In the genomic region with DNA sequence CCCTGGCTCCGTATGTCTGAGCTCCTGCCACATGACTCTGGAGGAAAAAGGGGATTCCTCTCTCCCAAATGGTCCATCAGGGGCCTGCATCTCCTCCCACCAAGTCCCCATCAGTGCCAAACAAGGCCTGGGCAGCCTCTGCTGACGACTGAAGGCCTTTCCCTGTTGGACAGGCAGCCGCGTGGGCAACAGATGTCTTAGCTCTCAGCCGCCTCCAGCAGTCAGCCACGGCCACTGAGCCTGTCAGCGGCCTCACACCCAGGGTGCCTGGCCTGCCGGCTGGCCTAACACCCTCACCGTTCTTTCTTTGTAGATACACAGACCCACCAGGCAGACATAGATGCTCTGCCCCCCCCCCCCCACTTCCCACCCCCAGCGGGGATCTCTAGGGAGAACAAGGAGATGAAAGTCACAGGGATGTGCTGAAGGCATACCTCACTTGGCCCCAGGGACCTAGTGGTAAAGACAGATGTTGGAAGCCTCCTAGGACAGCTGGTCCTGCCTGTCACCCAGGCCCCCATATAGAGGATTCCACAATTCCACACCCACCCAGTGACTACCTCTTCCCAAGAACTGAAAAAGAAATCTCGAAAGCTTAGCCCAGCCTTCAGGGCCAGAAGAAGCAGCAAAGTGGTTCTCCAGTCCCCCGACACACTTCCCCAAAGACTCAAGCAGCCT, we compare ENCODE assay signal across 9 mouse cellular contexts. TPM values are rescaled to one million over a fixed set of nuclear protein-coding genes. Genes with fewer than 3 reads are reported as not detected.
DNase-seq lines count a peak whose midpoint lies in the region; ATAC-seq and TF ChIP-seq lines count a peak whose summit lies in the region.
"Had no signal": no experiment of that assay in that cellular context is flagged by ENCODE, and none has a peak within 500 bp of the region (broad histone marks: within the 10 kb centered on the region; RNA-seq: fewer than 3 reads in every experiment).

No protein-coding gene starts in this region.

- no peak for DNase-seq in liver, embryonic 11.5 days (ENCODE audit: low spot score)
- DNase-seq in liver, postnatal 0 days = no peak
- DNase-seq in kidney, postnatal 10 days = peak; percentile 71
- DNase-seq in midbrain, postnatal 0 days (ENCODE audit: low spot score) = peak; percentile 53
- no peak for DNase-seq in frontal cortex, postnatal 10 days (ENCODE audit: low spot score in 2 of 2)
- DNase-seq in adrenal gland, adult 2 months = no peak

- no peak for TF ChIP-seq CTCF in liver, postnatal 0 days (IDR thresholded peaks at IDR 0.05; ENCODE audit: low read depth)
- TF ChIP-seq CTCF in midbrain, postnatal 0 days (IDR thresholded peaks at IDR 0.05) = no peak

- WGBS in liver, embryonic 11.5 days = 36% methylated on average over 12 of the region's 12 CpGs
- 52% methylated on average over 12 of the region's 12 CpGs for WGBS in liver, postnatal 0 days (ENCODE audit: insufficient replicate concordance)
- WGBS in forebrain, embryonic 16.5 days = 41% methylated on average over 12 of the region's 12 CpGs
- WGBS in midbrain, postnatal 0 days = 36% methylated on average over 12 of the region's 12 CpGs

- no peak overlapping the region for H3K4me3 ChIP-seq in liver, embryonic 11.5 days (ENCODE audit: low read depth, low read length)
- no peak overlapping the region for H3K4me3 ChIP-seq in liver, postnatal 0 days (ENCODE audit: low read depth, low read length)
- H3K4me3 ChIP-seq in forebrain, embryonic 16.5 days (replicated peaks; ENCODE audit: low read length) = peak overlapping the region; percentile 63
- H3K4me3 ChIP-seq in midbrain, postnatal 0 days (ENCODE audit: low read depth, low read length) = no peak overlapping the region

- H3K9ac ChIP-seq in liver, embryonic 11.5 days (ENCODE audit: low read depth, low read length) = no peak overlapping the region
- H3K9ac ChIP-seq in liver, postnatal 0 days (replicated peaks) = no peak overlapping the region
- 0 out of 2 replicates have a peak overlapping the region, but pooled peaks have one; percentile 71 for H3K9ac ChIP-seq in forebrain, embryonic 16.5 days (replicated peaks; ENCODE audit: low read depth, low read length)
- 0 out of 2 replicates have a peak overlapping the region, but pooled peaks have one; percentile 8 for H3K9ac ChIP-seq in midbrain, postnatal 0 days (replicated peaks; ENCODE audit: low read length, poor library complexity, severe bottlenecking)

- H3K4me2 ChIP-seq in liver, embryonic 11.5 days = peak overlapping the region; percentile 77
- no peak overlapping the region for H3K4me2 ChIP-seq in liver, postnatal 0 days (ENCODE audit: low read depth, low read length)
- H3K4me2 ChIP-seq in forebrain, embryonic 16.5 days (ENCODE audit: low read length) = peak overlapping the region; percentile 89
- H3K4me2 ChIP-seq in midbrain, postnatal 0 days (ENCODE audit: low read depth, low read length, poor library complexity, severe bottlenecking) = peak overlapping the region; percentile 91

- H3K4me1 ChIP-seq in liver, embryonic 11.5 days (replicated peaks; ENCODE audit: control insufficient read depth, insufficient read depth, low read length) = peaks cover 4% of the 10 kb centered on the region; the same call in 1 of the 2 replicates
- H3K4me1 ChIP-seq in liver, postnatal 0 days (ENCODE audit: insufficient read depth) = no peaks in the 10 kb centered on the region
- H3K4me1 ChIP-seq in forebrain, embryonic 16.5 days (replicated peaks; ENCODE audit: control insufficient read depth, insufficient read depth, low read length) = peaks cover 25% of the 10 kb centered on the region
- peaks cover 3% of the 10 kb centered on the region; the same call in 1 of the 2 replicates for H3K4me1 ChIP-seq in midbrain, postnatal 0 days (ENCODE audit: insufficient read depth, low read length)

- H3K27me3 ChIP-seq in liver, embryonic 11.5 days (replicated peaks; ENCODE audit: control insufficient read depth, insufficient read depth, low read length) = peaks cover 45% of the 10 kb centered on the region
- peaks cover 39% of the 10 kb centered on the region for H3K27me3 ChIP-seq in liver, postnatal 0 days (ENCODE audit: insufficient read depth, low read length)
- H3K27me3 ChIP-seq in forebrain, embryonic 16.5 days (replicated peaks; ENCODE audit: control insufficient read depth, insufficient read depth, low read length) = no peaks in the 10 kb centered on the region
- no peaks in the 10 kb centered on the region for H3K27me3 ChIP-seq in midbrain, postnatal 0 days (ENCODE audit: insufficient read depth, low read length)

- no peaks in the 10 kb centered on the region for H3K9me3 ChIP-seq in liver, embryonic 11.5 days (ENCODE audit: control insufficient read depth, low read length)
- H3K9me3 ChIP-seq in liver, postnatal 0 days (ENCODE audit: low read length) = no peaks in the 10 kb centered on the region
- H3K9me3 ChIP-seq in forebrain, embryonic 16.5 days (ENCODE audit: control insufficient read depth, low read length) = no peaks in the 10 kb centered on the region
- H3K9me3 ChIP-seq in midbrain, postnatal 0 days (ENCODE audit: low read length) = no peaks in the 10 kb centered on the region

- no peak for ATAC-seq in liver, embryonic 11.5 days (replicated peaks; ENCODE audit: low FRiP score)
- ATAC-seq in liver, postnatal 0 days = no peak
- no peak for ATAC-seq in forebrain, embryonic 16.5 days
- ATAC-seq in midbrain, postnatal 0 days (ENCODE audit: low FRiP score) = no peak
- no peak for ATAC-seq in granulocyte monocyte progenitor cell, adult 5-6 weeks (replicated peaks; ENCODE audit: poor library complexity, severe bottlenecking)

- no peaks in the 10 kb centered on the region for H3K36me3 ChIP-seq in liver, embryonic 11.5 days (ENCODE audit: control insufficient read depth, insufficient read depth, low read length)
- H3K36me3 ChIP-seq in liver, postnatal 0 days (replicated peaks; ENCODE audit: insufficient read depth, low read length) = no peaks in the 10 kb centered on the region
- no peaks in the 10 kb centered on the region for H3K36me3 ChIP-seq in forebrain, embryonic 16.5 days (ENCODE audit: control insufficient read depth, insufficient read depth)
- no peaks in the 10 kb centered on the region for H3K36me3 ChIP-seq in midbrain, postnatal 0 days (ENCODE audit: insufficient read depth, low read length)

- no peak for TF ChIP-seq EP300 in liver, postnatal 0 days (IDR thresholded peaks at IDR 0.05; ENCODE audit: low read depth)

- H3K27ac ChIP-seq in liver, embryonic 11.5 days (ENCODE audit: low read depth, low read length) = no peak overlapping the region
- no peak overlapping the region; the same call in 1 of the 2 replicates for H3K27ac ChIP-seq in liver, postnatal 0 days (ENCODE audit: low read depth)
- H3K27ac ChIP-seq in forebrain, embryonic 16.5 days (ENCODE audit: low read length) = no peak overlapping the region
- H3K27ac ChIP-seq in midbrain, postnatal 0 days (ENCODE audit: low read depth, low read length) = no peak overlapping the region

RNA-seq across cellular contexts. Expression of gene Pdlim4, which starts 1.4 kb away (rescaled TPM):
- polyA plus RNA-seq in liver, embryonic 11.5 days (2014; fragmentation: Nextera tagmentation; extraction: Ambion mirVana) = 13.1 and 13.2 TPM in 2 replicates
- 4.0 TPM in 2 replicates for polyA plus RNA-seq in liver, postnatal 0 days (2015; fragmentation: Nextera tagmentation; extraction: Ambion mirVana)
- 45.3 and 49.5 TPM in 2 replicates for polyA plus RNA-seq in forebrain, embryonic 16.5 days (2015; fragmentation: Nextera tagmentation; extraction: Ambion mirVana)
- total RNA-seq in midbrain, postnatal 0 days (2014; rRNA removed) = 19.5 and 31.7 TPM in 2 replicates
- 32.8 and 35.1 TPM in 2 replicates for polyA plus RNA-seq in midbrain, postnatal 0 days (2015; fragmentation: Nextera tagmentation; extraction: Ambion mirVana)
- total RNA-seq in adrenal gland, adult 2 months (2021) = 10 to 100 TPM; 16.1 to 18.7 TPM
- polyA plus RNA-seq in adrenal gland, adult 2 months (2012; rRNA removed) = 86.7 and 101 TPM in 2 replicates
- 0.70 and 4.5 TPM in 2 replicates for total RNA-seq in granulocyte monocyte progenitor cell, adult 5-6 weeks (2014; fragmentation: Nextera tagmentation)
- 0.47 TPM in 1 of 2 replicates, not detected in the other for total RNA-seq in granulocyte monocyte progenitor cell, adult 5-6 weeks (2017)
- total RNA-seq: MEL had no signal

RNA-seq across cellular contexts. Expression of gene P4ha2, which starts 32.4 kb away (rescaled TPM):
- polyA plus RNA-seq in liver, embryonic 11.5 days (2014; fragmentation: Nextera tagmentation; extraction: Ambion mirVana) = 24.3 and 25.7 TPM in 2 replicates
- 2.4 and 2.7 TPM in 2 replicates for polyA plus RNA-seq in liver, postnatal 0 days (2015; fragmentation: Nextera tagmentation; extraction: Ambion mirVana)
- 6.8 and 8.6 TPM in 2 replicates for polyA plus RNA-seq in forebrain, embryonic 16.5 days (2015; fragmentation: Nextera tagmentation; extraction: Ambion mirVana)
- 8.9 and 16.4 TPM in 2 replicates for total RNA-seq in midbrain, postnatal 0 days (2014; rRNA removed)
- 8.6 and 8.7 TPM in 2 replicates for polyA plus RNA-seq in midbrain, postnatal 0 days (2015; fragmentation: Nextera tagmentation; extraction: Ambion mirVana)
- 10 to 100 TPM; 36.5 to 39.6 TPM for total RNA-seq in adrenal gland, adult 2 months (2021)
- polyA plus RNA-seq in adrenal gland, adult 2 months (2012; rRNA removed) = 10.9 and 12.1 TPM in 2 replicates
- not detected in 2 replicates for total RNA-seq in granulocyte monocyte progenitor cell, adult 5-6 weeks (2014; fragmentation: Nextera tagmentation)
- not detected in 2 replicates for total RNA-seq in granulocyte monocyte progenitor cell, adult 5-6 weeks (2017)

RNA-seq across cellular contexts. Expression of gene Slc22a4, which starts 39.6 kb away (rescaled TPM):
- polyA plus RNA-seq in liver, embryonic 11.5 days (2014; fragmentation: Nextera tagmentation; extraction: Ambion mirVana) = 20.6 and 21.5 TPM in 2 replicates
- 12.9 and 13.4 TPM in 2 replicates for polyA plus RNA-seq in liver, postnatal 0 days (2015; fragmentation: Nextera tagmentation; extraction: Ambion mirVana)
- 0.87 and 2.2 TPM in 2 replicates for polyA plus RNA-seq in forebrain, embryonic 16.5 days (2015; fragmentation: Nextera tagmentation; extraction: Ambion mirVana)
- 6.2 and 8.3 TPM in 2 replicates for total RNA-seq in midbrain, postnatal 0 days (2014; rRNA removed)
- 7.8 and 8.7 TPM in 2 replicates for polyA plus RNA-seq in midbrain, postnatal 0 days (2015; fragmentation: Nextera tagmentation; extraction: Ambion mirVana)
- 10 to 100 TPM in 1 of 2 experiments, 1 to 10 TPM in 1; 7.1 to 10.8 TPM for total RNA-seq in adrenal gland, adult 2 months (2021)
- 7.1 and 10.3 TPM in 2 replicates for polyA plus RNA-seq in adrenal gland, adult 2 months (2012; rRNA removed)
- 20.0 and 36.7 TPM in 2 replicates for total RNA-seq in granulocyte monocyte progenitor cell, adult 5-6 weeks (2014; fragmentation: Nextera tagmentation)
- total RNA-seq in granulocyte monocyte progenitor cell, adult 5-6 weeks (2017) = 19.6 and 21.0 TPM in 2 replicates

Comparison
In these comparisons a context has a peak if more than half of its experiments do, and no peak if none do; other contexts are left out.
1. DNase-seq: peak in kidney, postnatal 10 days (single experiment) and midbrain, postnatal 0 days (single experiment); none in liver, embryonic 11.5 days (single experiment), liver, postnatal 0 days (single experiment), frontal cortex, postnatal 10 days (0 of 2) and adrenal gland, adult 2 months (single experiment).
2. H3K9ac ChIP-seq: peak in forebrain, embryonic 16.5 days (single experiment) and midbrain, postnatal 0 days (single experiment); none in liver, embryonic 11.5 days (single experiment) and liver, postnatal 0 days (single experiment).